Mouse (Mus musculus): Measurements from ENCODE around the gene Wdr70.

Gene Wdr70

GRCm38 (mm10) chr15:7842398-7842797, 256.6 kb downstream of the Wdr70 start:
- no peak for DNase-seq

GRCm38 (mm10) chr15:7841664-7842063, 257.3 kb downstream of the Wdr70 start:
- no peak for DNase-seq

GRCm38 (mm10) chr15:7838921-7839309, 260.1 kb downstream of the Wdr70 start:
- DNase-seq = no peak

GRCm38 (mm10) chr15:7838060-7838920, 260.7 kb downstream of the Wdr70 start:
- no peak for DNase-seq

- DNase-seq = no peak
Measured at GRCm38 (mm10) chr15:7835404-7835803, 263.6 kb downstream of the Wdr70 start.

GRCm38 (mm10) chr15:7825530-7825929, 273.5 kb downstream of the Wdr70 start:
- DNase-seq = no peak

GRCm38 (mm10) chr15:7823886-7824285, 275.1 kb downstream of the Wdr70 start:
- DNase-seq = no peak

Measured in kidney, postnatal 14 days (tissue).